Mouse (Mus musculus) spleen, postnatal 36 days (tissue): ENCODE data around the gene Asb10.

Experiments used
- DNase-seq, 2 experiments: peaks; one replicate each; pipeline ENCODE4 v3.0.0; 2022; ENCODE audit warnings: low spot score in 2 of 2, mixed read lengths in 1 of 2

Asb10 gene

DNA sequence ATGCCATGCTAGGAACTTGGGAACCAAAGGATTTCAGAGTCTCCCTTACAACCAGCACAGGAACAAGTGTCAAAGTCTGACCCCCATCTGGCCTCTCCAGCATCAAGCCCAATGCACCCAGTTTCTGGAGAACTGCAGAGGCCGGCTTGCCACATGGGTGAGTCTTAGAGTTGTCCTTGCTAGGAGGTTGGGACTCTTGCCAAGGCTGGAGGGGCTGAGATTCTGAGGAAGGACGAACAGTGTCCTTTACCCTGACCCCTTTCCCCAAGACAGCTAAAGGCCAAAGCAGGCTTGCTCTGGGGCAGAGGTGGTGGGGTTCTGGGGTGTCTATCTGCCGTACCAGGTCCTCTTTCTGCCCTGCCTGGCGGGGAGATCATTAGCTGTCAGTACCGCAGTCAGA lies 4.3 kb downstream of the Asb10 start:
- DNase-seq = no peak

DNA sequence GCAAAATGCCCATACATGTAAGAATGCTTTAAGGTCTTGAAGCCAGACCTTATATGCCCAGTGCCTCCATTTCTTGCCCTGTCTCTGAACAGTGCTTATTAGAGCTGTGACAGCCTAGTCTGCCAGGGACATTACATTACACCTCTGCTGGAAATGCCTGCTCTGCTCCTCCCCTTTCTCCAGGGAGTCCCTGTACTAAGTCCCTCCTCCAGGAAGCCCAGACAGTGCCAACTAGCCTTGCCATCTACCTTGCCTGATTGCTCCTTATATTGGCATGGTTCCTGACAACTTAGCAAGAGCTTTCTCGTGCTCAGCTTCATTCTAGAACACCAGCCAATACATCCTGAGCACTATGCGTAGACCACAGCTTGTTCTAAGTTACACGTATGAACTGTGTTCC lies 5.0 kb downstream of the Asb10 start:
- no peak for DNase-seq

DNA sequence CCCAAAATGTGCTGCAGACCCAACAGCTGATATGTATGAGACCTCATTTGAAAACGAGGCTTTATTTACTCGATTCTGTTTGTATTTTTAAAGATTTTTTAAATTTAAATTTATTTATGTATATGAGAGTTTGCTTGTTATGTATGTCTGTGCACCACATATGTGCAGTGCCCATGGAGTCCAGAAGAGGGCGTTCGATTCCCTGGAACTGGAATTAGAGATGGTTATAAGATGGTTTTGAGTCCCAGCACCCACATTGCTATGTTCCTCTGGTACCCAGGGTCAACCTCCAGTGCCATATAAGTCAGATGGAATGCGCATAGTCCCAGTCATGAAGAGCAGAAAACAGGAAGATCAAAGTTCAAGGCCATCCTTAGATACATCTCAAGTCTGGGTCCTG lies 6.5 kb downstream of the Asb10 start:
- no peak for DNase-seq

DNA sequence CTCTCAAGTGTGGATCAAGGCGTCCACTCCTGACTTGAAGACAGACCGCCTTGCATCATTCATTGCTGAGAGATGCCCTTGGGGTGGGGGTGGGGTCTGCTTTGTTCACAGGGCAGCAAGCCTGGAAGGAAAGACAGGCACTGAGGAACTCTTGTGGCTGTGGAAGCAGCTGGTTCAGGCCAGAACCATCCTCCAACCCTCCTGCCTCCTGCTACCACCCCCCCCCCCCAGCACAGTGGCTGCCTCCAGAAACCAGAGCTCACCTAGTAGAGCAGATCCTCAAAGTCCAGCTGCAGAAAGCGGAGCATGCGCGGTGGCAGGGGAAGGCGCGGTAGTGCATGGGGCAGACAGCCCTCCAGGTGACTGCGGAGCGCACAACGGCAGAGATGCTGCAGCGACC lies 7.4 kb downstream of the Asb10 start:
- DNase-seq = no peak

DNA sequence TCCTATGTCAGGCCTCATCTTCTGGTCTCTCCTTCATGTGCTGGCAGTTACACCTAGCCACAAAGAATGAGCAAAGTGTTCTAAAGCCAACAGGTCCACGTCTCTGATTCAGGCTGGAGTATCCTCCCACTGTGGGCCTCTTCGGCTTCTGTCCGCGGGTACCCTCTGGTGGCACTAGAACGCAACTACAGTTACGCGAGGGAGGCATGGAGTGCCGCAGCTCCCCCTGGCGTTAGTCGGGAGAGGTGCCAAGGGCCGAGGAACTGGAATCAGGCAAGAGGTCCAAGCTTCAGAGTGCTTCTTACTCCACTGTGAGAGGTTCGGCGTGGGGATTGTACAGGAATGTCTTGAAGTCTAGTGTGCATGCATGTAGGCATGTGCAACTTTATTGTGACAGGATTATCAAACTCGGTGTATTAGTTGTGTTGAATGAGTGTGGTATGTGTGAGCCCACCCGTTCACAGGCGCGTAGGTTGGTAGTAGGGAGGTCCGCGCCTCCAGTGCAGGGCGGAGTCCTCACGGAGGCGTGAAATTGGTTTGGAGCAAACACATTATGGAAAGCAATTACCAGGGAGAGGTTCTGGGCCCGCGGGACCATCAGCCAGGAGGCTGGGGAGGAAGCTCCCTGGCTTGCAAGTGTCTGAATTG lies 10.6 kb downstream of the Asb10 start:
- DNase-seq = peak; percentile 74 to 79

DNA sequence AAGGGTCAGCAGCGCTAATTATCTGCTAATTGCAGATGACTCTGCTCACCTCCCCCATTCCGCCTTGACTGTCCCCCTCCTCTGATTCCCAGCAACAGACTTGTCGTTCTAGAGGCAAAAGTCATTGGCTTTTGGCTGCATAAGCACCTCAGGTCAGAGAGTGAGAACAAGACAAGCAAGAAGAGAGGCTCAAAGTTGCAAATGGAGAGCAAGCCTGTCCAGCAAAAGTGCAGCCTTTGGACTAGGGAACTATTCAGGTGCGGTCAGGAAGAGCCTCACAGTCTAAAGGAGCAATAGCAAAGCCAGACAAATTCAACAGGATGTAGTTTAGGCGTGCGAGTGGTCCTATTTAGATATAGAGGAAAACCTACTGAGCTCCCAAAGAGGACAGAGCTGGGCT lies 13.0 kb downstream of the Asb10 start:
- DNase-seq = no peak

DNA sequence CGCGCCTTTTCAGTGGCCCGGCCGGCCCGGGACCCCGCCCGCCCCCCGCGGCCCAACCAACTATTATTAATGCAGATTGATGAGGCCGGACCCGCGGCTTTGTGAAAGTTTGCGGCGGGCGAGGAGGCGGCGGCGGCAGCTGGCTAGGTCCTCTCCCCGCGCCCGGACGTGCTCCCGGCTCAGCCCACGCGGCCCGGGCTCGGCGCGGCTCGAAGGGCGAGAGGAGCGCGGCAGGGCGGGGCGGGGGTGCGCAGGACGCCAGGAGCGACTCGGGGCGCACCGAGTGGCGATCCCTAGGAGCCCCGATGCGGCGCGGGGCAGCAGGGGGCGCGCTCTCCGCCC lies 13.9 kb downstream of the Asb10 start, which contains the start of gene Gbx1:
Gbx1 (minus strand) TSS at position 314 of the 342 bp plus-strand sequence.
- DNase-seq = no peak

DNA sequence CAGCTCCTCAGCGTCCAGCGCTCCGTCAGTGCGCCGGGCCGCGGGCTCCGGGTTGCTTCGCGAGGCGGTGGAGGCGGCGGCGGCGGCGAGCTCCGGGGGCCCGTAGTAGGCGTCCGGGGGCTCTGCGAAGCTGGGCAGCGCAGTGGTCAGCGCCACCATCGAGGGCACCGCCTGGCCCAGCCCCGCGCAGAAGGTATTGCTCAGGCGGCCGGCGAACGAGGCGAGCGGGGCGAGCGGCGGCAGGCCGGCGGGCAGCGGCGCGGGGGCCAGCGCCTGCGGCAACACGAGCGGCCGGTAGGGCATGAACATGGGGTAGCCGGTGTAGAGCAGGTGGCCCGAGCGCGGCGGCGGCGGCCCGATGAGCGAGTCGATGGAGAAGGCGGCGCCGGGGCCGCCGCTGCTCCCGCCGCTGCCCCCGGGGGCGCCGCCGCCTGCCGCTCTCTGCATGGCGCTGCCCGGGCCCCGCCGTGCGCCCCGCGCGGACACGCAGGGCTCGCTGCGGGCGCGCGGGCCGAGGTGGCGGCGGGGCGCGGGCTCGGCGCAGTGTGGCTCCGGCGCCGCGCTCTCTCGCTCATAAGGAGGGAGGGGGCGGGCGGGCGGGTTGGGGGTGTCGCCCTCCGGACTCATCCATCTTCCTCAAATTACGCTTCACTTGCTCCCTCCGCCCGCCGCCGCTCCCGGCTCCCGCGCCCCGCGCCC lies 14.4 kb downstream of the Asb10 start:
- no peak for DNase-seq

DNA sequence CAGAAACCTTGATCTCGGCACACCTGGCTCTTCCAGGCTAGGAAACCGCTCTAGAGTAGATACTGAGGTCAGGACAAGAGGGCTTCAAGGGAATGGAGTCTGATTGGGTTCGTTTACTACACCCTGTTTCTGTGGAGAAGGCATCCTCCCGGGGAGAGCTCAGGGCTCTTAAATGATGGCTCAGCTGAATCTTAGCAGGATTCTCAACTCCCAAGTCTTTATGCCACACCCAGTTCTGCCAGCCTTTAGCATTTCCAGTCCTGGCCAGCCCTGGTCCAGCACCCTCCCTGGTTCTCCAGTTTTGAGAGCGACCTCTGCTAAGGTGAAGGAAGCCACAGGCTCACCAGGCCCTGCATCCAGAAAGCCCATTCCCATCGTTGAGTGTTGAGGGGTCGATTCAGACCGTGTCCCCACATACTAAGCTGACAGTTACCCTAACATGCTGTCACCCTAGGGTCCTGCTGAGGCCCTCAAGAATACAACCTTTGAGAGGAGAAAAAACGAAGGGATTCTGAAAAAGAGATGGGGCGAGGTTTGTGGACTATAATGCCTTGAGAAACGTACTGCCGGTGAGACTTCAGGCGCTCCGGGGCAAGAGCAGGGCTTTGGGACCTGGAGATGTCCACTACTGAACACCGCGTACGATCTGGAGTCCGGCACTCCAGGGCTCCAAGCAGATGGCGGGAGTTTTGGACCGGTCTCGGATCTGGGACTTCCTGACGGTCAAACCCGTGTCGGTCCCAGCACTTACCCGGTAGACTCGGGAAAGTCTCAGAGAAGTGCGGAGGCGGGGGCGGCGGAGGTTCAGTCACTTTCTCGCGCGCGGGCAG lies 15.2 kb downstream of the Asb10 start:
- DNase-seq = no peak

DNA sequence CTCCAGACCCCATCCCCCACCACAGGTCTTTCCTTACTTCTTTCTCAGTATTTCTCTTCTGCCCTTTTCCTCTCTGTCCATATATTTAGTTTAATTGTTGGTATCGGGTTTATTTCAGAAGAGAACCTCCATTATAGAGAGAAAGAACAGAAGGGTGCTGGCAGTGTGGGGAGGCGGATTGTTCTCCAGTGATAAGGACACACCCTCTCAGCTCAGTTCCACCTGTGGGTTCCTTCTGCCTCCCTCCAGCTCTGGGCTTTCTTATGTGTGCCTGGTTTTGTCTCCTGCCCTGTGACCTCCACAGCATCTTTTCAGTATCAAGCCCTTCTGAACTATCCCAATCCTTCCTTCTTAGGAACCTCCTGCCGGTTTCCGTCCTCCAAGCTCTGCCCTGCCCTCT lies 16.3 kb downstream of the Asb10 start:
- no peak for DNase-seq

DNA sequence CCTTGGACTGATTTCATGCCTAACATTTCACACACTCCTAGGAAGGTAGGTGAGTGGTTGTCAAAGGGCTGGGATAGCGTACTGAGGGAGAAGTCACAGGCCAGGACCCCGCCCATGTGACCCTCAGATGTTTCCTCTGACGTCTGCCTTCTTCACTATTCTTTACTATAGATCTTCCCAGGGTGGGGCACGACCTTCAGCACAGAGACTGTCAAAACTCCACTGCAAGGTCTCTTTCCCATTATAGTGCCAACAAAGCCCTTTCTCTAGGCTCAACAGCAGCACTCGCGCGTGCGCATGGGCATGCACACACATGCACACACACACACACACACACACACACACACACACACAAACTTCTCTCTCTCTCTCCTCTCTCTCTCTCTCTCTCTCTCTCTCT lies 17.0 kb downstream of the Asb10 start:
- no peak for DNase-seq

DNA sequence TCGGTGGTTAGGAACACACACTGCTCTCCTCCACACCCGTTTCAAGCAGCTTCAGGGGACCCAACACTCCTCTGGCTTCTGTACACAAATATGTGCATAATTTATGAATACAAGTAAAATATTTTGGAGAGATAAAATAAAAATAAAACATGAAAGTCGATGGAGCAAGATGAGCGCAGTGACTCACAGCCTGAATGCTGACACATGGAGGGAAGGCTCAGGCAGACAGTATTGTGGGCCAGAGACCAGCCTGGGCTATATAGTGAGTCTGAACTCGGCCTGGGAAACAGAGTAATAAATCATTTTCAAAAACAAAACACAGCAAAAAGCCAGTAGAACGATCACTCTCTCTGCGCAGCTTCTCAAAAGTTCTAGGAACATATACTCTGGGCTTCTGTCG lies 19.4 kb downstream of the Asb10 start:
- DNase-seq = no peak

DNA sequence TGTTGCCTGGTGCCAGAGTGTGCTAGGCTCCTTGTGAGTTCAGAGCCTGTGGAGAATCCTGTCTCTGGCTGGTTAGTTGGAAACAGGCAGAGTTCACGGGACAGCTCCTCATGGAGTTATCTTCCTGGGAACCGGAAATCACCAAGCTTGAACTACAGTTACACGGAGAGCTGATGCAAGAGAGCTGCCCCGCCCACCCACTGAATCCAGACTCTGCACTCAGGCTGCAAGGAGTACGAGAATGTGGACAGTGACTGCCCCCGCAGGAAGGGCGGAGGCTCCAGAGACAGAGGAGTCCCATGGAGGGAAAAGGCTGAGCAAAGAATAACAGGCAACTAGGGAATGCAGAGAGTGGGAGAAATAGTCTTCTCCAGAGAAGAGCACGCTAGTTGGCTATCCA lies 28.5 kb downstream of the Asb10 start:
- DNase-seq = no peak

DNA sequence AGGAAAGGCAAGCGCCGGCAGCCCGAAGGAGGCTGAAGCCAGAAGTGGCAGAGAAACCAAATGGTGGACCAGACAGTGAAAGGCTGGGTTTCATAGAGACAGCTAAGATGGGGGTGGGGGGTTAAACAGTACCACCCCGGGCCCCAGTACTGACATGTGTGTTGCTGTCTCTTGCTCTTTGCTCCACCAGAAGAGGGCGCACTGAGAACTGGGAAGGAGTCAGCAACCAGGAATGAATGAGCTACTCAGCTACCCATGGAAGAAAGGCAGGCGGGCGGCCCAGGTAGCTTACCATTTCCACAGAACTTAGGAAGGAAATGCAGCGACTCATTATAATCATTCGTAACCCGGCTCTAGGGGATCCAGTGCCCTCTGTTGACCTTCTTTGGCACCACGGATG lies 30.1 kb downstream of the Asb10 start:
- peak; percentile 13 to 15 for DNase-seq

DNA sequence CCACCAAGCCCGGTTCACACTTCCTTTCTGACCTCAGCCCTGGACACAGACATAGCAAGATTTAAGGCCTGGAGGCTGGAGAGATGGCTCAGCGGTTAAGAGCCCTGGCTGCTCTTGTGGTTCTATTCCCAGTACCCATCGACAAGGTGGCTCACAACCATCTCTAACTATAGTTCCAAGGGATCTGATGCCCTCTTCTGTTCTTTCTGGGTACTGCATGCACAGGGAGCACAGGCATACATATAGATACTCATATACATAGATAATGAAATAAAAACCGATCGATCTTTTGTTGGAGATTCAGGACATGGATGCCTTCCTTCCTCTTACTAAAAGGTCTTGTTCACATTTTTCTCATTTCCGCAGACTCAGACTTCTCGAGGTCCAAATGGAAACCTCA lies 32.4 kb downstream of the Asb10 start:
- DNase-seq = no peak

DNA sequence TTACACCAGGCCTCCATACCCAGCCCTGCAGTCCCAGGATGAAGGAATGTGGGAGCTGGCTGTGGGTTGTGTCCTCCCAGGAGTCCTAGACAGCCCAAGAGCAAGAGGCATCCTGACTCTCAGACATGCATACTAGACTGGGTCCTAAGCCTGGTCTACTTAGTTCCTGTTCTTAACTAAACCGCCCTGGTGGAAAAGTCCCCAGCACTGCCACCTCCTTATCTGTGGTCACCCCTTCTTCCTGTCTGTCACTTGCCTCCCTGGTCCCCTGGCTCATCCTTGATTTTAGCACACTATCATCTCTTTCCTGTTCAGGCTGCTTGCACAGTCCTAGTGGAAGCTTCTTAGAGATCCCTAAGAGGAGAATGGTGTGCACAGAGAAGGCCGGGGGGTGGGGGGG lies 35.3 kb downstream of the Asb10 start:
- no peak for DNase-seq

DNA sequence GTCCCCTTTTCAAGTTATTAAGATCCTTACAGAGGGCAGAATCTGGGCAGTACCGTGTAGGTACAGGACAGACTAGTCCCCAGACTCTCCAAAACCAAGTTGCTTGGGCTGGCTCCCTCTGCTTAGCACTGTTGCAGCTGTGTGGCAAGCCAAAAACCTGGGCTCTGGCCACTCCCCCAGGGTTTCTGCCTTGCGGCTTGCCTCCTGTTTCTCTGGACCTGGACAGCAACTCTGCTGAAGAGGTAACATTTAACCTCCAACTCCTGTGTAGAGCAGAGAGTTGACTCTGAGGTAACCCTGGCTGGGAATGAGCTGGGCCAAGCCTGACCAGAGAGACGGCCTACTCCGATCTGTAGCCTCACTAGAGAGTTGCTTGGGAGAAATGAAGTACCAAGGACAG lies 38.0 kb downstream of the Asb10 start:
- no peak for DNase-seq

DNA sequence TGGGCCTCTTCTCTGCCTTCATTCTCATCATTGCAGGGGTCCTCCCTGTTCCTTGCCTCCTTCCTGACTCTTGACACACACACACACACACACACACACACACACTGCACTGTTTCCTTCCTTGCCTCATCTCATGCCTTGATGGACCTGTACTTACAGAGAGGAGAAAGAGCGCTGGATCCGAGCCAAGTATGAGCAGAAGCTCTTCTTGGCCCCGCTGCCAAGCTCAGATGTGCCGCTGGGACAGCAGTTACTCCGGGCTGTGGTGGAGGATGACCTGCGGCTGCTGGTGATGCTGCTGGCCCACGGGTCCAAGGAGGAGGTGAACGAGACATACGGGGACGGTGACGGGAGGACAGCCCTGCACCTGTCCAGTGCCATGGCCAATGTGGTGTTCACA lies 39.9 kb downstream of the Asb10 start:
- DNase-seq = no peak

DNA sequence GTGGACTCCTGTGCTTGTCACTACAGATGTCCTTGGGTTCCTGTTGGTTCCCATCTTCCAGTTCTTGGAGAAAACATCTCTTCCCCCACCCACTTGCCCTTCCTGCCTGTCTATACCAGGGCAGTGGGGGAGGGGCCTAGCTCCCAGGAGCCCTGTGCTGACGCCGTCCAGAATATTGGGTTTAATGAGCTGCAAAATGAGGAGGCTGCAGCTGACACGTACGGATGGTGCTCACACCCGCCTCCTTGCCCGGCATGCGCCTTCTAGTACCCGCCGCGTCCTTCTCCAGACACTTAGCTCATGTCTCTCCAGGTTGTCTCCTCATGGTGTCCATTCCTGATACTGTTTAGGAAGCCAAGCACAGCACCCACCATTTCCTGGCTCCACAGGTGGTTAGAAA lies 41.7 kb downstream of the Asb10 start:
- no peak for DNase-seq

DNA sequence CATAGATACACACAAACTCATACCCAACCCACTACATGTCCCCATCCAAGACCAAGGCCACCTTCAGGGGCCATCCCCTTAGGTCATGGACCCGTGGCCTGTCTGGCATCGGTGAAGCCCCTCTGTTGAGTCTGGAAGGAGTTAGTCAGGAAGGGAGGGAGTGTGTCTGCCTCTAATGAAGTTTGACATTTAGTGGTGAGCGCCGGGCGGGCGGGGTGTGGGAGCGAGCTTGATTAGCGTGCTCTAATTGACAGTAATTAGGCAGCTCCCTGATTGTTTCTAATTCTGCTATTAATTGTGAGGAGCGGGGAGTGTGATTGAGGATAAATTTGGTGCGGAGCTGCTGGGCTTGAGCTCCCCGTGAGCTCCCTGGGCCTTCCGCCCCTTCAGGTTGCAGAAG lies 43.3 kb downstream of the Asb10 start:
- no peak for DNase-seq

DNA sequence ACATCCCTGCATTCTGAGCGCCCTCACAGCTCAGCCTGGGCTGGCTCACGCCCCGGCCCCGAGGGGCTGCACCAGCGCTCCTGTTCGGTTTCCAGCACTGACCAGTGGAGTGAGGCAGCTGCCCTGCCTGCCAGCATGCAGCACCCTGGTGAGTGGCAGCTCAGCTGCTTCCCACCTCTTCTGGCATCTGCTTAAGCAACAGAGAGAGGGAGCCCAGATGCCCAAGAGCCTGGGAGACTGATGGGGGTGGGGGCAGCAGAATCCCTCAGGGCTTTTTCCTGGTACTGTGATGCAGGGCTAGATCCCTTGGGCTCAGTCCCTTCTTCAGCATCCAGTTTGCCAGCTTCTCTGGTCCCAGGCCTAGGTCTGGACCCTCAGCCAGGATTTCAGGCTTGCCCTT lies 44.0 kb downstream of the Asb10 start:
- DNase-seq = no peak

DNA sequence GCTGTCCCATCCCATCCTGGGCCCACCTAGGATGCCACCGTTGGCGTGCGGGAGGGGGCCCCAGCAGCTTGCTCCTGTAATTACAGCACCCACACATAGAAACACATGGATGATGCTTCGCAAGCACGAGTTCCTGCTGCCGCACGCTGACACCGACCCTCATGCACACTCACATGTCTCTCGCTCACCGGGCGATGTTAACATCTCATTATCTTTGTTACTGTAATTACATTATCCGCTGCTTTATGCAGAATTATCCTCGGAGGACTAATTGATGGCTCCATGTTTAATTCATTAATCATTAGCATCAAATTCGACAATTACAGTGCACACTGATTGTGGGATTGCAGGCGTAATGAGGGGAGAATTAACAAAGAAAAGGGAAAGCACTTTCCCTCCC lies 45.8 kb downstream of the Asb10 start:
- DNase-seq = no peak
